Mouse (Mus musculus) liver, postnatal 0 days (tissue): ENCODE results near the gene Nmt1.

ENCODE experiments used
- CTCF ChIP-seq: sonication (generic); IDR thresholded peaks from 2 replicates; pipeline ENCODE4 v1.5.1; 2016; ENCODE audit warnings: antibody characterized with exemption, low read depth
- EP300 ChIP-seq: IDR thresholded peaks from 2 replicates; pipeline ENCODE4 v1.6.1; 2016; ENCODE audit warnings: antibody characterized with exemption, low read depth, mild to moderate bottlenecking

DNA sequence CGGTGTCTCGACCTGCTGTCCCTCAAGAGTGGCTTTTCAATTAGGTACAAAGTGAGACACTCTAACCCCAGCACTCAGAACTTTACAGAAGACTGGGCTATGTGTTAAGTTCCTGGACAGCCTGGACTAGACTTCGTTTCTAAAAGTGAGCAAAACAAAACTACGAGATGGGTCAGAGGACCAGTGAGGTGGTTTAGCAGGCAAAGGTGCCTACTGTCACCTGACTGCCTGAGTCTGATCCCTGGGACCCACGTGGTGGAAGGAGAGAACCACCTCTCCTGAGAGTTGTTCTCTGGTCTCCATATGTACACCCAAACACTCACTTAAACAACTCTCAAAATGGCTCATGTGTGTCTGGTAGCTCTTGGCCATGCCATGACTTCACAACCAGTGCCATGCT lies 26.9 kb upstream of the Nmt1 start:
- TF ChIP-seq EP300 = no peak
- TF ChIP-seq CTCF = no peak
